Mouse (Mus musculus) macrophage (primary cell): ENCODE results near the gene Fam166a. TPM values are rescaled to one million over a fixed set of nuclear protein-coding genes. Genes with fewer than 3 reads are reported as not detected.

Experiments
- H3K27ac ChIP-seq: fragments of 350-480 bp; formaldehyde crosslinking; 2 replicates; pipeline ENCODE4 v1.9.0; 2021
- H3K36me3 ChIP-seq: fragments of 350-480 bp; formaldehyde crosslinking; 2 replicates; pipeline ENCODE4 v1.9.0; 2021; ENCODE audit errors: inconsistent target
- H3K4me3 ChIP-seq: fragments of 350-480 bp; formaldehyde crosslinking; 2 replicates; pipeline ENCODE4 v1.9.0; 2021; ENCODE audit errors: inconsistent target
- H3K79me2 ChIP-seq: fragments of 350-480 bp; formaldehyde crosslinking; 2 replicates; pipeline ENCODE4 v1.9.0; 2021; ENCODE audit errors: inconsistent target
- WGBS: methylation state at CpG from one replicate; pipeline ENCODE4 v1.1.7; 2026; ENCODE audit warnings: inconsistent platforms; ENCODE audit not compliant: missing documents; 5-methylcytosine and 5-hydroxymethylcytosine counted together
- polyA plus RNA-seq: library from polyadenylated mRNA; stranded (reverse); fragments of 250-400 nt; gene quantifications from 3 replicates; pipeline ENCODE4 v1.2.4, GENCODE M21; 2018; ENCODE audit warnings: inconsistent platforms

Gene Fam166a
- polyA plus RNA-seq, 1 experiment from 2014 or later: not detected

- peak within 1 kb of the TSS; percentile 87 for H3K4me3 ChIP-seq
- peaks cover 20% of the 10 kb centered on the region; the same call in 1 of the 2 replicates for H3K36me3 ChIP-seq
- WGBS: 1% methylated on average over 8 of the region's 8 CpGs
- peak within 1 kb of the TSS; percentile 98 for H3K27ac ChIP-seq
- peaks cover 31% of the 10 kb centered on the region for H3K79me2 ChIP-seq
Observed at GRCm38 (mm10) chr2:25196172-25196954, 22.2 kb upstream of the Fam166a start, which contains the start of gene Tor4a. Tor4a (minus strand) TSS chr2:25196886.

- 20% methylated on average over 2 of the region's 2 CpGs for WGBS
- Histone ChIP-seq H3K4me3 (peak overlapping the region; percentile 87), H3K27ac (peak overlapping the region; percentile 98), H3K79me2 (peaks cover 31% of the 10 kb centered on the region), H3K36me3 (peaks cover 28% of the 10 kb centered on the region)
Observed at GRCm38 (mm10) chr2:25197191-25197590, 21.4 kb upstream of the Fam166a start.

DNA sequence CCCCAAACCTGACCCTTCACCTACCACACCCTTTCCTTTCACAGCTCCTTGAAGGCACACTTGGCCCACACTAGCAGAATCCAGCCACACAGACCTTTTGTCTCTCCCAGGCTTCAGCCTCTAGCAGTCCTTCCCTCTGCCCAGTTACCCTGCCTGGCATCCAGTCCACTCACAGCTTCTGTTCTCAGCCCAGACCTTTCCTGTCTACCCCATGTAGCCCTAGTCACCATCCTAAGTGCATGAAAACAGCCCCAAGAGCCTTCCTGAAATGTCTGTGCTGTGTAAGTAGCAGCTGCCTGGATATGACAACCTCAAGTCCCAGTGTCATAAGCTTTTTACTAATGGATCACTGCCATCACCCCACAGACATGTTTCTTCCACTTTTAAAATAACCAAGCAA, 20.6 kb upstream of the Fam166a start:
- H3K79me2 ChIP-seq: peaks cover 29% of the 10 kb centered on the region
- peaks cover 36% of the 10 kb centered on the region for H3K36me3 ChIP-seq
- no peak overlapping the region for H3K4me3 ChIP-seq
- peak overlapping the region; percentile 98 for H3K27ac ChIP-seq

GRCm38 (mm10) chr2:25200631-25201030, 17.9 kb upstream of the Fam166a start:
- H3K4me3 ChIP-seq: no peak overlapping the region
- no peak overlapping the region for H3K27ac ChIP-seq
- peaks cover 62% of the 10 kb centered on the region for H3K36me3 ChIP-seq
- WGBS: 88% methylated on average over 2 of the region's 2 CpGs
- peaks cover 12% of the 10 kb centered on the region; the same call in 1 of the 2 replicates for H3K79me2 ChIP-seq

GRCm38 (mm10) chr2:25203631-25204214, 14.8 kb upstream of the Fam166a start:
- Histone ChIP-seq H3K36me3 (peaks cover 91% of the 10 kb centered on the region), H3K4me3 (no peak overlapping the region), H3K27ac (no peak overlapping the region), H3K79me2 (peaks cover 37% of the 10 kb centered on the region)
- WGBS: 69% methylated on average over 4 of the region's 4 CpGs

DNA sequence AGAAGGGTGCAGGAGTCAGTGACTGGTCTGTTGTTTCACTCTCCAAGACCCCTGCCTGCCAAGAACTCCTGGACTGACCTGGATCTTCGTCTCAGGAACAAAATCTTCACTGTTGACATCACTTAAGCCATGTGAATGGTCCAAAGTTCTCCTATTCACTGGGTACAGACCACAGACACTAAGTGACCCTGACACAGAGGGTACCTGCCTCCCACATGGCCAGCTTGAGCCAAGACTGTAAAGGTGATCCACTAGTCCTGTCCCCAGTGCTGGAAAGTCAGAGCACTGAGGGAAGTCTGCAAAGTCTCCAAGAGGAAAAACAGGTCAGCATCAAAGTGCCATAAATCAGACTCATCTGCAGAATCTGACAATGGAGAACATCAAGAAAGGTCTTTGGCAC, 11.0 kb upstream of the Fam166a start:
- H3K79me2 ChIP-seq: peaks cover 60% of the 10 kb centered on the region
- no peak overlapping the region for H3K4me3 ChIP-seq
- no peak overlapping the region for H3K27ac ChIP-seq
- H3K36me3 ChIP-seq: peaks cover 60% of the 10 kb centered on the region
- WGBS: 91% methylated on average over 1 of the region's 1 CpGs

DNA sequence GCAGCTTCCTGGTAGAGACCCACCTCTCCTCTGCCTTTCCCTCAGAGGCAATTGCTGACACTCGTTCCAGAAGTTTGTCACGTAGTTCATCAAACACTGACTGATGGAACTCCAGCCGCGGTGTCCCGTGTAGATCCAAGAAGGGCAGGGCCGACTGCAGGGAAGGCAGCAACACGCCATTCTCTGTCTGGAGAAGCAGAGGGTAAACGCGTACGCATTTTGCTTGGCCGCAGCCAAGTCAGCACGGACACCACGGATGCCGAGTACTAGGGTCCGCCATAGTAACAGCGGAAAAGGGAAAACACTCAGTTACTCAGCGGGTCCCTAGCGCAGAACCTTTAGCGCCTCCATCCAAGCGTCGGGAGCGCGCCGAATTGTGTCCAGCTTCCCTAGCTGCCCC, 7.9 kb upstream of the Fam166a start:
- under 1% methylated on average over 24 of the region's 24 CpGs for WGBS
- Histone ChIP-seq H3K36me3 (peaks cover 29% of the 10 kb centered on the region), H3K4me3 (peak overlapping the region; percentile 99), H3K79me2 (peaks cover 52% of the 10 kb centered on the region), H3K27ac (peak overlapping the region; percentile 65)

DNA sequence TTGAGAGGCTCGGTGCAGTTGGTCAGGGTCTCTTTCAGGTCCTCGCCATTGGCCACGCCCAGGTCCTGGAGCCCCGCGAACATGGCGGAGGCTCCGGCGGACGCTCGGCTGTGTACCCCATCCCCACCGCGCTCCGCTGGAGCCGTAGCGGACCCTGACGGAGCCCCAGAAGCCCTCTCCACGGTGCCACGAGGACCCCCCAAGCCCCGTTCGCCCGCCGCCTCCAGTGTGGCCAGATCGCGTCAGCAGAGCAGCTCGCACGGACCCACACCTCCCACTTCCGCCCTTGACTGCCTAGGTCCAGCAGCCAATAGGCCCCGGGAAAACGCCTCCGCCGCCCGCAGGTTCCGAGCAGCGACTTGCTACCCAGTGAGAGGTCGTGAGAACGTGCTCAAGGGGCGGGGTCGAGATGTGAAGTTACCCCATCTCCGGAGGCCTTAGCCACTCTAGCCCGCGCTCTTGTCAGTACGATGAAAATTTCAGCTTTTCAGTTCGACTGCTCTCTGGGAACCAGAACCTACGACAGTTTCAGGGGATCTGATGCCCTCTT, 7.3 kb upstream of the Fam166a start, which contains the start of gene Nelfb:
Gene Nelfb (minus strand): TSS at position 369 of the 550 bp plus-strand sequence.
- Histone ChIP-seq H3K36me3 (peaks cover 24% of the 10 kb centered on the region), H3K27ac (peak within 1 kb of the TSS; percentile 65), H3K4me3 (peak within 1 kb of the TSS; percentile 99), H3K79me2 (peaks cover 47% of the 10 kb centered on the region)
- under 1% methylated on average over 44 of the region's 44 CpGs for WGBS

DNA sequence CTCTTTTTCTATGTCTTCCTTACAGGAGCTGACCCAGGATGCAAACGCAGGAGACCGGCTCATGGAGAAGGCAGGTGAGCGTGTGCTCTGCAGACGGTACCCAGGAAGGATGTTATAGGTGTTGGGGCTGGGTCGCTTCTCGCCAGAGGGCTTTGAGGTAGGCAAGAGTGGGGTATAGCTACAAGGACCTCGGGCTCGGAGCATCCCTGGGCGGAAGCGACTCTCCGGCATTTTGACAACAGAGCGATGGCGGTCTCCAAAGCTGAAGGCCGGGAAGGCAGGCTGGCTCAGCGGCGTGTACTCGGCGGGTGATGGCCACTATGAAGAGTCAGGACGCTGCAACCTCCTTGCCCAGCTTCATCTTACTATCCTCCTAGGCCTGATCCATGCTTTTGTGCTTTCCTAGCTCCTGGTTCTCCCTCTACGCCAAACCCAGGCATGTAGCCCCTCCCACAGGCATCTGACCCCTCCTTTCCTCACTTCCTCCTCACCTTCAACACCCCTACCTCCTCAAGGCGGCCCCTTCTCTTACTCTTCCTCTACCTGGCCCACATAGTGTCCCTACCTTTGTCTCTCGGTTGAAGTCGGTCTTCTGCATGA, 5.2 kb upstream of the Fam166a start:
- H3K27ac ChIP-seq: no peak overlapping the region
- H3K4me3 ChIP-seq: no peak overlapping the region
- WGBS: 89% methylated on average over 22 of the region's 23 CpGs
- H3K79me2 ChIP-seq: peaks cover 26% of the 10 kb centered on the region
- H3K36me3 ChIP-seq: peaks cover 5% of the 10 kb centered on the region; the same call in 1 of the 2 replicates

DNA sequence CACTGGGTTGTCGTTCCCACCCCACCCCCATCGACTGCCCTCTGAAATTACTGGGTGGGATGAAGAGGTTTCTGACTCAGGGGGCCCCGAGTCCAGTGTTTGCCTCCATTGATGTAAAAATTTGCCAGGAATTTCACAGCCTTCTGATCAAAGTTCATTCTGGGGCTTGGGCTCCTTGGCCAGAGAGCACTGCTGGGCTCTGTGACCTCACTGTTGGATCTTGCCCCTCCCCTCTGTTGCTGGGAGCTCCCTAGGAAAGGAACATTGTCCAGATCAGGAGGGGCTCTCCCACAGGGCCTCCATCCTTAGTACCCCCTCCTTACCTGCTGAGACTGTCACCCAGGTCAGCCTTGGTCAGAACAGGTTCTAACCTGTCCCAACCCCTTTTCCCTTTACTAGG, 4.1 kb upstream of the Fam166a start, which contains the start of gene Stpg3:
Gene Stpg3 (minus strand): TSS at position 194 of the 400 bp plus-strand sequence.
- Histone ChIP-seq H3K79me2 (peaks cover 16% of the 10 kb centered on the region), H3K4me3 (no peak within 1 kb of the TSS), H3K36me3 (no peaks in the 10 kb centered on the region), H3K27ac (no peak within 1 kb of the TSS)
- WGBS: 86% methylated on average over 3 of the region's 3 CpGs

DNA sequence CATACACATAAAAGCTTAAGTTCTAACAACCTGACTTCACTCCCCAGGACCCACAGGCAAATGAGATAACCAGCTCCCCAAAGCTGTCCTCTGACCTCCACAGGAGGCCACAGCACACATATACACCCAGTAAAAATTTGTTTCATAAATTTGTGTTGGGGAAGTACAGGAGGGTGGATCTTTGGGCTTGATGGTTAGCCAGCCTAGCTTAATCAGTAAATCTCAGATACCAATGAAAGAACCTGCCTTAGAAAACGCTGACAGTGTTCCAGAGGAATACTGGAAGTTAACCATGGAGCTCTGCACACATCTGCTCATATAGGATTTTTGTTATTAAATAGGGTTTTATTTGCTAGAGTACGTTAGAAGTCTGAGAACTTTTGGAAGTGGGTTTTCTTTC, 879 bp upstream of the Fam166a start:
- no peaks in the 10 kb centered on the region for H3K79me2 ChIP-seq
- H3K36me3 ChIP-seq: no peaks in the 10 kb centered on the region
- H3K4me3 ChIP-seq: no peak overlapping the region
- 90% methylated on average over 2 of the region's 2 CpGs for WGBS
- H3K27ac ChIP-seq: no peak overlapping the region

GRCm38 (mm10) chr2:25221331-25221772, 2.8 kb downstream of the Fam166a start:
- 90% methylated on average over 5 of the region's 5 CpGs for WGBS
- no peak overlapping the region for H3K4me3 ChIP-seq
- H3K27ac ChIP-seq: no peak overlapping the region
- peaks cover 13% of the 10 kb centered on the region for H3K79me2 ChIP-seq
- H3K36me3 ChIP-seq: no peaks in the 10 kb centered on the region

- peak overlapping the region; percentile 78 for H3K4me3 ChIP-seq
- H3K36me3 ChIP-seq: no peaks in the 10 kb centered on the region
- peaks cover 13% of the 10 kb centered on the region for H3K79me2 ChIP-seq
- WGBS: under 1% methylated on average over 47 of the region's 53 CpGs
- peak overlapping the region; percentile 68 for H3K27ac ChIP-seq
Observed at GRCm38 (mm10) chr2:25223681-25224491, 5.3 kb downstream of the Fam166a start.

DNA sequence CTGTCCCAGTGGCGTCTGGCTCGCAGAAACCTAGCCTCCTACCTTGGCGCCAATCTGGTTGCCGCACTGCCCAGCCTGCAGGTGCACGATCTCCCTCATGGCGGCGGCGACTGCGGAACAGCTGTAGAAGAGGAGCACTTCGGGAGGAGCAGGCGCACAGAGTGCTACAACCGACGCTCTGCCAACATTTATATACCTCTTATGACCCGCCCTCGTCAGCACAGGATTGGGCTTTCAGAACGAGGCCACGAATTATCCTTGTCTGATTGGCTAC, 5.9 kb downstream of the Fam166a start, which contains the start of gene Tubb4b:
Gene Tubb4b (minus strand): TSS at position 211 of the 274 bp plus-strand sequence.
- peaks cover 13% of the 10 kb centered on the region for H3K79me2 ChIP-seq
- no peaks in the 10 kb centered on the region for H3K36me3 ChIP-seq
- peak within 1 kb of the TSS; percentile 78 for H3K4me3 ChIP-seq
- WGBS: 2% methylated on average over 17 of the region's 17 CpGs
- peak within 1 kb of the TSS; percentile 80 for H3K27ac ChIP-seq
